Mouse (Mus musculus): ENCODE measurements around the gene Tjp2. TPM values are rescaled to one million over a fixed set of nuclear protein-coding genes. Genes with fewer than 3 reads are reported as not detected.

Tjp2 gene
- polyA plus RNA-seq, 1 experiment from 2014 or later = 36.9 TPM

DNA sequence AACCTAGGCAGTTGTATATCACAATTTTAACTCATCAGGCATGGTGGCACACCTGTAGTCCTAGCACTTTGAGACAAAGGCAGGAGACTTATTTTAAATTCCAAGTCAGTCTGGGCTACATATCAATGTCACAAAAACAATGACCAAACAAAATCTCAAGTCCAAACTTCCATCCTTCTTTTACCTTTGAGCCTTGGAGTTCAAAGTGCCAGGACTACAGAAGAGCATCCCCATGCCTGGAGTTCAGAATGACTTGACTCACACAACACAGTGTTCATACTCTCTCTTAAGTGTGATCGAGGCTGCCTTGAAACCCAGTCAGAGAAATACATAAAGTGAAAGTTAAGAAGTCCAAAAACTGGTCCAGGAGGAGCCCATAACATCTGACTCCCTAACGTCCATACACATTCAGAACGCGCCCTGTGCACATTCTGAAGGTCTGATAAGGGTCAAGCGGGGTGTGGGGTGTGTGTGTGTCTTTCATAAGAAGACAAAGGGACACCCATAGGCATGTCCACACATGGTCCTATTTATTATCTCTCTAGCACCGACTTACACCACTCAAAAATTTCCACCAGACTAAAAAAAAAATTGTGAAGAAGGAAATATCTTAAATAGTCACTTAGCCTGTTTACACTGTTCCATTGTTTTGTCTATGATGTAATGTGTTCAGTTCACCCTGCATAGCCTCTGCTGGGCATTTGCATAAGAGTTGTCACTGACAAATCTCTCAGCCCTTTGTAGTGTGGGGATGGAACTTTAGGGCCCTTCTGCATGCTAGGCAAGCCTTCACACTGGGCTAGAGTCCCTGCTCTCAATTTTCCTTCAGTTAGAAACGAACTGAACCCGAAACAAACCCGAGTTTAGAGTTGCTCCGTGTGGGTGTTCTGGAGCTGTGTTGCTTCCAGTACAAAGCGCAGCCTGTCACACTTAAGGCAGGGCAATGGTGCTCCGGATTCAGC is 34.8 kb upstream of the Tjp2 start:
- Histone ChIP-seq H3K4me1 (replicated peaks; ENCODE audit: control insufficient read depth, insufficient read depth, low read length) (no peaks in the 10 kb centered on the region), H3K27me3 (ENCODE audit: control insufficient read depth, insufficient read depth, low read length) (no peaks in the 10 kb centered on the region), H3K9ac (ENCODE audit: low read length) (no peak overlapping the region), H3K4me3 (ENCODE audit: low read depth, low read length) (no peak overlapping the region), H3K9me3 (ENCODE audit: control insufficient read depth, low read length) (no peaks in the 10 kb centered on the region), H3K4me2 (ENCODE audit: low read depth, low read length, severe bottlenecking) (no peak overlapping the region), H3K27ac (ENCODE audit: low read depth, low read length) (no peak overlapping the region), H3K36me3 (ENCODE audit: control insufficient read depth, insufficient read depth, low read length) (no peaks in the 10 kb centered on the region; the same call in 1 of the 2 replicates)
- ATAC-seq (replicated peaks; ENCODE audit: low FRiP score) (no peak), DNase-seq (ENCODE audit: low spot score) (no peak)
- 81% methylated on average over 12 of the region's 12 CpGs for WGBS

- no peaks in the 10 kb centered on the region for H3K36me3 ChIP-seq (ENCODE audit: control insufficient read depth, insufficient read depth, low read length)
- ATAC-seq (replicated peaks; ENCODE audit: low FRiP score) (no peak), DNase-seq (ENCODE audit: low spot score) (no peak)
- H3K9me3 ChIP-seq (ENCODE audit: control insufficient read depth, low read length) = no peaks in the 10 kb centered on the region
- H3K4me2 ChIP-seq (ENCODE audit: low read depth, low read length, severe bottlenecking) = no peak overlapping the region
- H3K4me1 ChIP-seq (replicated peaks; ENCODE audit: control insufficient read depth, insufficient read depth, low read length) = peaks cover 3% of the 10 kb centered on the region; the same call in 1 of the 2 replicates
- H3K27ac ChIP-seq (ENCODE audit: low read depth, low read length) = no peak overlapping the region
- H3K4me3 ChIP-seq (ENCODE audit: low read depth, low read length) = no peak overlapping the region
- no peaks in the 10 kb centered on the region for H3K27me3 ChIP-seq (ENCODE audit: control insufficient read depth, insufficient read depth, low read length)
- WGBS = 78% methylated on average over 5 of the region's 5 CpGs
- no peak overlapping the region for H3K9ac ChIP-seq (ENCODE audit: low read length)
Observed at GRCm38 (mm10) chr19:24258368-24258767, 33.5 kb upstream of the Tjp2 start.

DNA sequence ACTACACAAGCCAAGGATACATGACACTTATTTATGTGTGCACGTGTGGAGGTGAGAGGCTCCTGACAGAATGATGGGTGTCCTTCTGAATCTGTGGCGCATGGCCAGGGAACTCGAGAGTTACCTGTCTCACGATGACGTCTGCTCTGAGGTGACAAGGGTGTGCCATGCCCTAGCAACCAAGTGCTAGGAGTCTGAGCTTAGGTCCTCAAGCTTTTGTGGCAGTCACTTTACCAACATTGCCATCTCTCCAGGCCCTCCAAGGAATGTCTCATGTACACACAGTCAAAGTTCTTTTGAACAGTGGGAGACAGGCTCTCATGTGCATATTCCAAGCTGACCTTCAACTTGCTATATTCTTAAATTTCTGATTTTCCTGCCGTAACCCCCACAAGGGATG is 33.1 kb upstream of the Tjp2 start:
- 95% methylated on average over 6 of the region's 6 CpGs for WGBS
- ATAC-seq (replicated peaks; ENCODE audit: low FRiP score) = no peak
- H3K9ac ChIP-seq (ENCODE audit: low read length) = no peak overlapping the region
- H3K36me3 ChIP-seq (ENCODE audit: control insufficient read depth, insufficient read depth, low read length) = no peaks in the 10 kb centered on the region
- H3K4me3 ChIP-seq (ENCODE audit: low read depth, low read length) = no peak overlapping the region
- peaks cover 3% of the 10 kb centered on the region; the same call in 1 of the 2 replicates for H3K4me1 ChIP-seq (replicated peaks; ENCODE audit: control insufficient read depth, insufficient read depth, low read length)
- H3K27ac ChIP-seq (ENCODE audit: low read depth, low read length) = no peak overlapping the region
- no peaks in the 10 kb centered on the region for H3K27me3 ChIP-seq (ENCODE audit: control insufficient read depth, insufficient read depth, low read length)
- DNase-seq (ENCODE audit: low spot score) = no peak
- no peak overlapping the region for H3K4me2 ChIP-seq (ENCODE audit: low read depth, low read length, severe bottlenecking)
- H3K9me3 ChIP-seq (ENCODE audit: control insufficient read depth, low read length) = no peaks in the 10 kb centered on the region

GRCm38 (mm10) chr19:24253657-24254260 is 28.9 kb upstream of the Tjp2 start:
- Histone ChIP-seq H3K9ac (ENCODE audit: low read length) (no peak overlapping the region), H3K4me2 (ENCODE audit: low read depth, low read length, severe bottlenecking) (no peak overlapping the region), H3K27me3 (ENCODE audit: control insufficient read depth, insufficient read depth, low read length) (no peaks in the 10 kb centered on the region), H3K4me3 (ENCODE audit: low read depth, low read length) (no peak overlapping the region), H3K27ac (ENCODE audit: low read depth, low read length) (no peak overlapping the region), H3K4me1 (replicated peaks; ENCODE audit: control insufficient read depth, insufficient read depth, low read length) (peaks cover 5% of the 10 kb centered on the region), H3K36me3 (ENCODE audit: control insufficient read depth, insufficient read depth, low read length) (no peaks in the 10 kb centered on the region), H3K9me3 (ENCODE audit: control insufficient read depth, low read length) (no peaks in the 10 kb centered on the region)
- ATAC-seq (replicated peaks; ENCODE audit: low FRiP score) = no peak
- no peak for DNase-seq (ENCODE audit: low spot score)
- 19% methylated on average over 9 of the region's 9 CpGs for WGBS

DNA sequence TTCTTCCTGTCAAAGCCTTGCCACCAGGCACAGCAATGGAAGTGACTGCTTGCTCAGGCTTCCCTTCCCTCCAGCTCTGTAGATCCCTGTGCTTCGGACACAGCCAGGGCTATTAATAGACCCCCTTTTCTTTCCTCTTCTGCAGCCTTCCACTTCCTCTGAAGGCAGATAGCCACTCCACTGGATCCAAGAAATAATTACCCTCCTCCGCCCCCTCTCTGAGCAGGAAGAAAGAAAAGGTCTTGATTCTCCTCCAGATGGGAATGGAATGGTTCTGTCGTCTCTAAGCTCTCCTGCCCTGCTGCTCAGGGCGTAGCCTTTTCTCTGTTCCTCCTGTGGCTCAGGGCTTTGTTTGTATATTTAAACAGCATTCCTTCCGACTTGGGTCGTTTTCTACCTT is 27.0 kb upstream of the Tjp2 start:
- H3K9me3 ChIP-seq (ENCODE audit: control insufficient read depth, low read length) = no peaks in the 10 kb centered on the region
- DNase-seq (ENCODE audit: low spot score) = no peak
- H3K4me1 ChIP-seq (replicated peaks; ENCODE audit: control insufficient read depth, insufficient read depth, low read length) = peaks cover 5% of the 10 kb centered on the region
- 13% methylated on average over 6 of the region's 6 CpGs for WGBS
- no peak overlapping the region for H3K4me2 ChIP-seq (ENCODE audit: low read depth, low read length, severe bottlenecking)
- H3K36me3 ChIP-seq (ENCODE audit: control insufficient read depth, insufficient read depth, low read length) = no peaks in the 10 kb centered on the region
- H3K27ac ChIP-seq (ENCODE audit: low read depth, low read length) = no peak overlapping the region
- no peaks in the 10 kb centered on the region for H3K27me3 ChIP-seq (ENCODE audit: control insufficient read depth, insufficient read depth, low read length)
- ATAC-seq (replicated peaks; ENCODE audit: low FRiP score) = no peak
- H3K9ac ChIP-seq (ENCODE audit: low read length) = no peak overlapping the region
- no peak overlapping the region for H3K4me3 ChIP-seq (ENCODE audit: low read depth, low read length)

GRCm38 (mm10) chr19:24243340-24243739 is 18.5 kb upstream of the Tjp2 start:
- DNase-seq (ENCODE audit: low spot score) (no peak), ATAC-seq (replicated peaks; ENCODE audit: low FRiP score) (no peak)
- 86% methylated on average over 6 of the region's 6 CpGs for WGBS
- Histone ChIP-seq H3K27me3 (ENCODE audit: control insufficient read depth, insufficient read depth, low read length) (no peaks in the 10 kb centered on the region), H3K27ac (ENCODE audit: low read depth, low read length) (no peak overlapping the region), H3K4me3 (ENCODE audit: low read depth, low read length) (no peak overlapping the region), H3K9me3 (ENCODE audit: control insufficient read depth, low read length) (no peaks in the 10 kb centered on the region), H3K36me3 (ENCODE audit: control insufficient read depth, insufficient read depth, low read length) (no peaks in the 10 kb centered on the region), H3K4me2 (ENCODE audit: low read depth, low read length, severe bottlenecking) (no peak overlapping the region), H3K9ac (ENCODE audit: low read length) (no peak overlapping the region), H3K4me1 (replicated peaks; ENCODE audit: control insufficient read depth, insufficient read depth, low read length) (no peaks in the 10 kb centered on the region; the same call in 1 of the 2 replicates)

- H3K36me3 ChIP-seq (ENCODE audit: control insufficient read depth, insufficient read depth, low read length) = no peaks in the 10 kb centered on the region
- H3K27me3 ChIP-seq (ENCODE audit: control insufficient read depth, insufficient read depth, low read length) = no peaks in the 10 kb centered on the region
- H3K4me1 ChIP-seq (replicated peaks; ENCODE audit: control insufficient read depth, insufficient read depth, low read length) = no peaks in the 10 kb centered on the region; the same call in 1 of the 2 replicates
- WGBS = 46% methylated on average over 14 of the region's 14 CpGs
- no peak overlapping the region for H3K27ac ChIP-seq (ENCODE audit: low read depth, low read length)
- H3K4me2 ChIP-seq (ENCODE audit: low read depth, low read length, severe bottlenecking) = no peak overlapping the region
- no peaks in the 10 kb centered on the region for H3K9me3 ChIP-seq (ENCODE audit: control insufficient read depth, low read length)
- H3K9ac ChIP-seq (ENCODE audit: low read length) = no peak overlapping the region
- no peak overlapping the region for H3K4me3 ChIP-seq (ENCODE audit: low read depth, low read length)
- DNase-seq (ENCODE audit: low spot score) (no peak), ATAC-seq (replicated peaks; ENCODE audit: low FRiP score) (no peak)
Observed at GRCm38 (mm10) chr19:24241799-24242546, 17.1 kb upstream of the Tjp2 start.

DNA sequence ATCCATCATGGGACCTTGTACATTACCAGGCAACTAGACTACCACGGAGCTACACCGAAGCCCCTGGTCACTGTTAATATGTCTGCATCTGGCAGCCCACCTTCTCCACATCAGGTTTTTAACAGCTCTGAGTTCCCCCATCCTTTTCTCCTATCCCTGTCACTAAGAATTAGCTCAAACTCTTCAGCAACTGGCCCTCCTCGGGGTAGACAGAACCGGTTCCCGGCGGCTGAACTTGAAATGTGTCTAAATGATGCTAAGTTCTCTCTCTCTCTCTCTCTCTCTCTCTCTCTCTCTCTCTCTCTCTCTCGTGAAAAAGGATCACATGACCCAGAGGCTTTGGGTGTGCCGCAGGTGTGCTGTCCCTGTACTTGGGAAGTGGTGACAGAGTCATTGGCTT is 16.4 kb upstream of the Tjp2 start:
- Histone ChIP-seq H3K36me3 (ENCODE audit: control insufficient read depth, insufficient read depth, low read length) (no peaks in the 10 kb centered on the region), H3K27me3 (ENCODE audit: control insufficient read depth, insufficient read depth, low read length) (no peaks in the 10 kb centered on the region), H3K4me1 (replicated peaks; ENCODE audit: control insufficient read depth, insufficient read depth, low read length) (no peaks in the 10 kb centered on the region; the same call in 1 of the 2 replicates), H3K4me3 (ENCODE audit: low read depth, low read length) (no peak overlapping the region), H3K9me3 (ENCODE audit: control insufficient read depth, low read length) (no peaks in the 10 kb centered on the region), H3K9ac (ENCODE audit: low read length) (no peak overlapping the region), H3K27ac (ENCODE audit: low read depth, low read length) (no peak overlapping the region), H3K4me2 (ENCODE audit: low read depth, low read length, severe bottlenecking) (no peak overlapping the region)
- 86% methylated on average over 8 of the region's 8 CpGs for WGBS
- DNase-seq (ENCODE audit: low spot score) (no peak), ATAC-seq (replicated peaks; ENCODE audit: low FRiP score) (no peak)

Measured in forebrain, embryonic 11.5 days (tissue).